Mouse (Mus musculus) lung, postnatal 0 days (tissue): ENCODE measurements at regions not wholly inside any gene's neighbourhood (a gene's known extent, or its start where the extent isn't known, plus 50 kb on each side); places are given as distances from the start of the nearest gene placed in this dataset.

Experiments used
- CTCF ChIP-seq: IDR thresholded peaks from 2 replicates; pipeline ENCODE4 v1.5.1; 2016; ENCODE audit warnings: antibody characterized with exemption, mild to moderate bottlenecking
- EP300 ChIP-seq: IDR thresholded peaks from 2 replicates; pipeline ENCODE4 v1.6.1; 2016; ENCODE audit warnings: antibody characterized with exemption, mild to moderate bottlenecking, control low read depth

DNA sequence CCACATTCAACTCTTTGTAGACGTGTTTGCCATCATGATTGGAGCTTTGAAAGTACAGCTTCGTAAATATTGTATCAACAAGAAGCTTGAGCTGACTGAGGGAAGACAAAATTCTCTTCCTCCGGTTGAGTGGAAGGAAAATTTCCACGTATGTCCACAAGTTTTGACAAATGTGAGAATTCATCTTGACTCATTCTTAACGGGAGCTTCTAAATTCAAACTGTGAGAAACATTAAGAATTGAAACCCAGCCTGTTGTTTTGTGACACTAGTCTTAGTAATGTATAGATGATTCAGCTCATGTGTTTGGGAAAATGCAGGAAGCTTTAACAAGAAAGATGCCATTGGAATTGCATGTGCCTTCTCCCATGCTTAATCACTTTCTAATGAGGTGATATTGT lies 68.9 kb downstream of the Rbm43 start:
- TF ChIP-seq CTCF (no peak), EP300 (no peak)
